Mouse (Mus musculus): Measurements from ENCODE around the gene Ghrhr. TPM values are rescaled to one million over a fixed set of nuclear protein-coding genes. Genes with fewer than 3 reads are reported as not detected.

The Ghrhr gene
- polyA plus RNA-seq (2017; shearing (Covaris generic)): under 1 TPM in 1 of 2 experiments, not detected in 1; 0.12 TPM

GRCm38 (mm10) chr6:55376076-55376475 lies at the start of gene Ghrhr:
Ghrhr (plus strand) TSS chr6:55376295.

GRCm38 (mm10) chr6:55335989-55336514 lies 40.0 kb upstream of the Ghrhr start, which contains the start of gene Aqp1:
Aqp1 (plus strand) TSS chr6:55336432.

Other genes with a start within 250 kb of the Ghrhr start
- gene Crhr2, start 243.3 kb upstream of the Ghrhr start, polyA plus RNA-seq (2017; shearing (Covaris generic)): 1 to 10 TPM in 1 of 2 experiments, under 1 TPM in 1; 0.18 to 3.0 TPM
- not detected for gene Inmt, start 201.3 kb upstream of the Ghrhr start, polyA plus RNA-seq (2017; shearing (Covaris generic))
- gene Mindy4, start 172.9 kb upstream of the Ghrhr start, polyA plus RNA-seq (2017; shearing (Covaris generic)): under 1 TPM; 0.10 to 0.37 TPM
- not detected for gene Aqp1, start 39.9 kb upstream of the Ghrhr start, polyA plus RNA-seq (2017; shearing (Covaris generic))
- under 1 TPM in 1 of 2 experiments, not detected in 1; 0.27 TPM for gene Adcyap1r1, start 75.7 kb downstream of the Ghrhr start, polyA plus RNA-seq (2017; shearing (Covaris generic))

Measured in inflammation-experienced regulatory T-cells (primary cell).